Mouse (Mus musculus) limb, embryonic 11.5 days (tissue): ENCODE measurements around the gene 1700080O16Rik. TPM values are rescaled to one million over a fixed set of nuclear protein-coding genes. Genes with fewer than 3 reads are reported as not detected.

ENCODE experiments used
- polyA plus RNA-seq: library from polyadenylated mRNA; unstranded; fragments of >200 nt; fragmentation: Nextera tagmentation; extraction: Ambion mirVana; gene quantifications from 2 replicates; pipeline ENCODE4 v1.2.1, GENCODE M21; 2014

Gene 1700080O16Rik
- polyA plus RNA-seq, 1 experiment from 2014 or later = not detected

Other genes with a start within 250 kb of the 1700080O16Rik start
- gene Usp26, start 171.5 kb downstream of the 1700080O16Rik start, polyA plus RNA-seq = 0.08 TPM in 1 of 2 replicates, not detected in the other
- 23.0 and 26.3 TPM in 2 replicates for gene Gpc4, start 192.5 kb upstream of the 1700080O16Rik start, polyA plus RNA-seq